Mouse (Mus musculus) granulocyte monocyte progenitor cell, adult 5-6 weeks (primary cell): ENCODE measurements around the gene Gripap1. TPM values are rescaled to one million over a fixed set of nuclear protein-coding genes. Genes with fewer than 3 reads are reported as not detected.
"Not testable (repeated sequence)": the region's sequence is repeated elsewhere in the genome, so short reads cannot be mapped to it uniquely, and the experiment has no call there.

ENCODE experiments used
- ATAC-seq: replicated peaks from 2 replicates; pipeline ENCODE4 v1.8.0; 2016; ENCODE audit warnings: mild to moderate bottlenecking, moderate TSS enrichment, inconsistent platforms; ENCODE audit not compliant: poor library complexity, severe bottlenecking
- total RNA-seq, 2 experiments: library from RNA; stranded (forward) in 1 of 2; stranded (reverse) in 1 of 2; fragments of 200-712, 200-1000 nt in 1 of 2; fragments of >200 nt in 1 of 2; fragmentation: Nextera tagmentation in 1 of 2; gene quantifications; 2 replicates each; pipeline ENCODE4 v1.2.3; 2014 to 2017

Gripap1 gene
- total RNA-seq, 2 experiments from 2014 or later = 52.5 to 59.7 TPM

DNA sequence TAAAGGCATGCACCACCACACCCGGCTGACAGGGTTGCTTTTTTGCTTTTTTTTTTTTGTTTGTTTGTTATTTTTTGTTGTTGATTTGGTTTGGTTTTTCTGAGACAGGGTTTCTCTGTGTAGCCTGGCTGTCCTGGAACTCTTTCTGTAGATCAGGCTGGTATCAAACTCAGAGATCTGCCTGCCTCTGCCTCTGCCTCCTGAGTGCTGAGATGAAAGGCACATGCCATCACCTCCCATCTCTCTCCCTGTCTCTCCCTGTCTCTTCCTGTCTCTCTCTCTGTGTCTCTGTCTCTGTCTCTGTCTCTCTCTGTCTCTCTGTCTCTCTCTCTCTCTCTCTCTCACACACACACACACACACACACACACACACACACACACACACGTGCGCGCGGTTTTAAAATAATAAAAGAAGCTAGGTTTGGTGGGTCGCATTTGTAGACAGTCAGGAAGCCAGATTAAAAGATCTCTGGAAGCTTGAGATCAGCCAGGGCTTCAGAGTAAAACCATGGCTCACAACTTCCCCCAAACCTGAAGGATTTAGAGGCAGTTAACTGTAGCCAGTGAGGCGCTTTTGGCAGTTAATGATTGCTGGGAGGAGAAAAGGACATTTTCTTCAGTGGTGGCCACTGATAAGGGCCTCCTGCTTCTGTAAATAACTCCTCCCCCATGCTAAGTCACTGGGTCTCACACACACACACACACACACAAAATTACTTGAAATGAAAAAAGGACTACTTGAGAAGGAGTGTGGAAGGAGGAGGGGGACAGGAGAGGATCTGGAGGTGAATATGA, 10.9 kb upstream of the Gripap1 start:
- no peak for ATAC-seq

DNA sequence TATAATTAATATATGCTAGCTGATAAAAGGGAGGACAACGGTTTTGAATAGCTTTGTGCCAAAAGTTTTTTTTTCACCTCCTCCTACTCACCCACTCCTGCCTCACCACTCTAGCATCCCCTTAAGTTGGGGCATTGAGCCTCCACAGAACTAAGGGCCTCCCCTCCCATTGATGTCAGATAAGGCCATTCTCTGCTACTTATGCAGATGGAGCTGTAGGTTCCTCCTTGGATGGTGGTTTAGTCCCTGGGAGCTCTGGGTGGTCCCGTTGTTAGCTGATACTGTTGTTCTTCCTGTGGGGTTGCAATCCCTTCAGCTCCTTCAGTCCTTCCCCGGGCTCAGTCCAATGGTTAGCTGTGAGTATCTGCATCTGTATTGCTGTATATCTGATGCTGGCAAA, 10.3 kb upstream of the Gripap1 start:
- ATAC-seq = no peak

DNA sequence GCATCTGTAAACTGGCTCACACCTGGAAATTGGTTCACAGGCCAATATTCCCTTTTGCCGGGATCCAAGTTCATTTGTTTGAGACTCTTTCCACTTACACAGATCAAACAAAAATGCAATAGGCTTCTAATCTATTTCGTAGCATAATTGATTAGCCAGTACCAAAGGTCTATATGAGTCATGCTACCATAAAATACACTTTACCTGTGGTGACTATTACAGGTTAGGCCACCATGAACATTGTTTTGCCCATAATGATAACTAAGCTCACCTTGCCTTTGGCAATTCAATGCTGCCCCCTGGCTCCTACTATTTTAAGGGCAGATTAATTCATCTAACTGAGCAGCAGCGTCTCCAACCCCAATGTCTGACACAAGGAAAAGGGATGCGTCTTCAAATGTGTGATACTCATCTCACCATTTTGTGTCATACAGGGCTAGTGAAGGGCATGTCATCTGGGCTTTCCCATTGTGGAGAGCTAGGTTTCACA, 6.9 kb upstream of the Gripap1 start:
- no peak for ATAC-seq

DNA sequence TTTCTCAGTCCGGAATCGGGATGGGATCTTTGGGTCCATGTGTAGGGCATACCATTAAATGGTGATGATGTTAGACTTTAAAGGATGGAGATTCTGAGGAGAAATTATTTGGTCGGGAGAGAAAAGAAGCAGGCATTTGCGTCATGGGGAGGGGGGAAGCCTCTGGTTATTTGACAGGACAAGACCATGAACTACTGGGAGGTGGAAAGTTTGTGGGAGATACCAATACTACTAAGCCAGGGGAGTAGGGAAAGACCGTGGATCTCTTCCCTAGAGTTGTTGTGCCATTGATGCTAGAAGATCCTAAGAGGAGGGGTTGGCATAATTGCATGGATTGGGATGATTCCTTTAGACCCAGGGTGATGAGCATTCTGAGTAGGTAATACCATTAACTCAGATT, 744 bp downstream of the Gripap1 start:
- ATAC-seq = no peak

DNA sequence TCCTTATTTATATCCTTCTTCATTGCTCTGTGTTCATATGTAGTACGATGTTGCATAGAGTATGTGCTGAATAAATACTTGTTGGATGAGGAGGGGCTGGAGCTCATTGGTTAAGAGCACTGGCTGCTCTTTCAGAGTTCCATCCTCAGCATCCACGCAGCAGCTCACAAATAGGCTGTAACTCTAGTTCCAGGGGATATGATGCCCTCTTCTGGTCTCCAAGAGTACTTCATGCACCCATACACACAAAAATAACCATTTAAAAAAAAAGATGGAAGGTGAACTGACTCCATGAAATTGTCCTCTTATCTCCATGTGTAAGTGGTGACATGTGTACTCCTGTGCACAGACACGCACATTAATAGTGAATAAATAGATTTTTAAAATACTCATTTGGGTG, 3.8 kb downstream of the Gripap1 start:
- 0 out of 2 replicates have a peak, but pooled peaks have one; percentile 25 for ATAC-seq

DNA sequence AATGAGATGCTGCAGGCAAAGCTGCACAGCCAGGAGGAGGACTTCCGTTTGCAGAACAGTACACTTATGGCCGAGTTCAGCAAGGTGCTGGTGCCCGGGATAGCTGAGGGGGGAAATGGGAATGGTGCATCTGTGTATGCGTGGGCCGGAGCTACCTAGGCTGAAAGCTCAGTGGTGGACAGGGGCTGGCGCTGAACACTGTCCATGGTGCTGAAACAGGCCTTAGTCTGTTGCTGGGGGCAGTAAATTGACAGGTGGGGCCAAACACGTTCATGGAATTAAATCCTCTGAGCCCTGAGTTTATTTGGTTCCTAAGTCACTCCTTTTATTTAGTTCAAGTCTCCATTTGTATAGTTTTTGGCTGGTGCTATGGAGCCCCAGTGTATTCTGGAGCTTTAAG, 5.5 kb downstream of the Gripap1 start:
- 0 out of 2 replicates have a peak, but pooled peaks have one; percentile 44 for ATAC-seq

DNA sequence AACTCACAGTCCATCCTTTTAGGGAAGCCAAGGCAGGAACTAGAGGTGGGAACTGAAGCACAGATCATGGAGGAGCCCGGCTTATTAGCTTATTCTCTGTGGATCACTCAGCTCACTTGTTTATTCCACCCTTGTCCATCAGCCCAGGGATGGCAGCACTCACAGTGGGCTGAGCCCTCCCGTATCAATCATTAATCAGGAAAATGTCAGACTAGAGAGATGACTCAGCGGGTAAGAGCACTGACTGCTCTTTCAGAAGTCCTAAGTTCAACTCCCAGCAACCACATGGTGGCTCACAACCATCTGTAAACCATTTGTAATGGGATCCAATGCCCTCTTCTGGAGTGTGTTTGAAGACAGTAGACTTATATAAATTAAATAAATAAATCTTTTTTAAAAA, 7.8 kb downstream of the Gripap1 start:
- no peak for ATAC-seq

DNA sequence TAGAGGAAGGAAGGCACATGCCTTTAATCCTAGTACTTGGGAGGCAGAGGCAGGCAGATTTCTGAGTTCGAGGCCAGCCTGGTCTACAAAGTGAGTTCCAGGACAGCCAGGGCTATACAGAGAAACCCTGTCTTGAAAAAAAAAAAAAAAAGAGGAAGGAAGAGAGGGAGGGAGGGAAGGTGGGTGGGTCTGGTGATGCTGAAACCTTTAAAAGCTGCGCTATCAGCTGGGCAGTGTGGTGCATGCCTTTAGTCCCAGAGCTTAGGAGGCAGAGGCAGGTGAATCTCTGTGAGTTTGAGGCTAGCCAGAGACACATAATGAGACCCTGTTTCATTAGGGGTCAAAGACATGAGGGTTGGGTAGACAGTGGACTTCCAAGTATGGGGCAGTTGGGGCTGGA, 12.6 kb downstream of the Gripap1 start:
- not testable (repeated sequence) for ATAC-seq

DNA sequence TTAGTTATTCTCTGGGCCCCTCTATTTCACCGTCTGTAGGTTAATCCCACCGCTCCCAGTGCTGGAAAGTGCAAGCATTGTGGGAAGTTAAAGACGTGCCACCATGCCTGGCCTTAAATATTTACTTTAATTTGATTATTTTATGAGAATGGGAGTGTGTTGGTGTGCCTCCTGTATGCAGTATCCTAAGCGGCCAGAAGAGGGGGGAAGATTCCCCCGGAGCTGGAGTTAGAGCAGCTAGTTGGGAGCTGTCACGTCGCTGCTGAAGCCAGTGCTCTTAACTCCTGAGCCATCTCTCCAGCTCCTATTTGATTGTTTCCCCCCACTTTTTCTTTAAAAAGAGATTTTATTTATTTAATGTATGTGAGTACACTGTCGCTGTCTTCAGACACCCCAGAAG, 25.5 kb downstream of the Gripap1 start:
- peak; percentile 65; the same call in 1 of the 2 replicates for ATAC-seq

DNA sequence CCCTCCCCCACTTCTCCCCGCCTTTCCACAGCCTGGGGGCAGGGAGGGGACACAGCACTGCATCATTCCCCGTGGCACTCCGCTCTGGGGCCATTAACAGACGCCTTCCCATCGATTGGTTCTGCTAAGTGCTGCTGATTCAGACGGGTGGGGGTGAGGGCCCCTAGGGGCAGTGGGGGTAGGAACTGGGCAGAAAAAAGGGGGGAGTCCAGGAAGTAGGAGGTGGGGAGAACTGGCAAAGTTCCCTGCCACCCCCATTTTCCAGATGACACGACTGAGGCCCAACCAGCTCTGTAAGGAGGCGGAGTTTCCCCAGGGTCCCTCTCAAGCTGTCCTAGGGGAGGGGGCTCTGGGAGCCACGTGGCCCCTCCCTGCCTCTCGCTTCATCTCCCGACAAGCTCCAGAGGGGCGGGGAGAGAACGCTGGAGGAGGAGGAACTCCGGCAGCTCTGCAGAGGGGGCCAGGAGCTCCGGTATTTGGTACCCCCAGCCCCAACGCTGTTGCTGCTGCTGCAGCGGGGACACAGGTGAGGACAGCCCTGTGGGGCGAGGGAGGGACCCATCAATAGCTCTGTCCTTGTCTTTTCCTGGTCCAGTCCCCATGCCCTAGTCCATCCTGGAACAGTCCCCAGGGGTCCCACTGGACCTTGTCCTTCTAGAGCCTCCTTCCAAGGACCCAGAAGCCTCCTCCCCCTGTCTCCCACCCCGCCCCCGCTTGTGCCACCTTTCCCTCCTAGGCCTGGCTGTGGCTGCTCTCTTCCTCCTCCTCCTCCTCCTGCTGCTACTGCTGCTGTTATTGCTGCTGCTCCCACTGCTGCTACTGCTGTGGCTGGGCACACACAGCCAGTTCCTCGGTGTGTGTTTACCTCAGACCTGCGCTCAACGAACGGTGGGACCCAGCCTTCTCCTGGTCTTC, 32.6 kb downstream of the Gripap1 start, which contains the start of gene Kcnd1:
Gene Kcnd1 (plus strand): TSS at position 425 of the 915 bp plus-strand sequence.
- 0 out of 2 replicates have a peak, but pooled peaks have one; percentile 37 for ATAC-seq

DNA sequence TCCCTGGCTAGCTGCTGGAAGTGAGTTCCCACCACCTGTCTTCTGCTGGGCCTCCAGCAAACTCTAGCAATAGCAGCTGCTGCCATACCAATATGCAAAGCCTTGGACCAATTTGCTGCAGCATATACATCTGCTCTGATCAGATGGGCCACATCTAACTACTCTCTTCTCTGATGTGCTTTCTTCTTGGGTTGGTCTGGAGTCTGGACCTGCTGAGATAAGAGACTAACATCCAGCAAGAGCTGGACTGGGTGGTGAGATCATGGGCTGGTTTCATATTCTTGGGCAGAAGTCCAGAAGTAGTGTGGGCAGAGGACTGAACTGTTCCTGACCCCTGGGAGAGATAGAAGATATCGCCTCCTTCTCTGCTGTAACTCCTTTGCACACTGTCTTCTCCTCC, 47.6 kb downstream of the Gripap1 start:
- no peak for ATAC-seq

DNA sequence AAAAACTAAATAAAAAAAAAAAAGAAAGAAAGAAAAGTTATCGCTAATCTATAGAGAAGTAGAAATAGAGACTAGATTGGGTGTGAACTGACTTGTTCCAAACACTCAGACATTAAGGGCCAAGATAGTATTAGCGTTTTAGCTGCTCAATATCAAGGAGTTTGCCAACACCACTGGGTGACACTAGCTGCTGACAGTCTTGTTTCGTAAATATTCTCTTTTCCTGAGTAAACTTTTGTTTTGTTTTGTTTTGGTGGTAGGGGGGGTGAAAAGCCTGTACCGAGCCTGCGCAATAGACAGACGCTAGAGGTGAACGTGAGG, 51.2 kb downstream of the Gripap1 start:
- no peak for ATAC-seq

DNA sequence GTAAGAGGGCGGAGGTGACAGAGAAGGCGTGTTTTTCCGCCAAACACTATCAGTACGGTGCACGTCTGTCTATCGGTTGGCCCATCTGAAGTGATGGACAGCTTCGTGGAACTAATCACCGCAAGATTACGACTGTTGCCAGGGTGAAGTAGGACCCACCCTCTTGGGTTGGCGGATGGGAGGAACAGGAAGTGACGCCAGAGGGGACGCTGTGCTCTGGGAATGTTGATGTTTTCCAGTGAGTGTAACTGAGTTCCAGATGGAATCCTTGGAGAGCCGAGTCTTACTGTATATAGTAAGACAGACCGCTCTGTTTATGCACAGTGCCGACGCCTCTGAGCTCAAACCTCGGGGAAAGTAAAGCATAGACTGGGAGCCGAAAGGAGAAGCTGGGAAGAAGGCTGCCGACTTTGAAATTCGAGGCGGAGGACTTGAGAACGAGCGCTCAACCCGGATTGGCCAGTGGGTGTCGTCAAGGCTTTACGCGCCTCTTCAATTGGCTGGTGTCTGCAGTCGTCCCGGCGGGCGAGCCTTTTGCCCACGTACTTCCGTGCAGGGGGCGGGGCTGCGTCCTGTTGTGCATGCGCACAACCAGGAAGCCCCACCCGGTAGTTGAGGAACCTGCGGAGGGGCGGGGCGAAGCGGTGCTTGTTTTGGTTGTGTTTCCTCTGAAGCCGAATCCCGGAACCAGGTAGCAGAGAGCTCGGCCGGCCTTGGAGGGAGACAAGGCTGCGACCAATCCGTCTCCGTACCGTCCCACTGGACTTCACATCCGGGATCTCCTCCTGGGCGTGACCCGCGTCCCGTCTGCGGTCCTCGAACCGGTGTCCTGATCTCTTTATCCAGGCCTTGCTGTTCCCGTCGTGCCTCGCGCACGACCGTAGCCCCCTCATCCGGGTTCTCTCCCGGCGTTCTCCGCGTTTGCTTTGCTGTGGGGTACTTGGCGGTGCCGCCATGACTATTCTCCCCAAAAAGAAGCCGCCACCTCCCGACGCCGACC, 51.9 kb downstream of the Gripap1 start, which contains the start of gene Otud5:
Gene Otud5 (plus strand): TSS at position 202 of the 1,000 bp plus-strand sequence.
- peak; percentile 79 for ATAC-seq

DNA sequence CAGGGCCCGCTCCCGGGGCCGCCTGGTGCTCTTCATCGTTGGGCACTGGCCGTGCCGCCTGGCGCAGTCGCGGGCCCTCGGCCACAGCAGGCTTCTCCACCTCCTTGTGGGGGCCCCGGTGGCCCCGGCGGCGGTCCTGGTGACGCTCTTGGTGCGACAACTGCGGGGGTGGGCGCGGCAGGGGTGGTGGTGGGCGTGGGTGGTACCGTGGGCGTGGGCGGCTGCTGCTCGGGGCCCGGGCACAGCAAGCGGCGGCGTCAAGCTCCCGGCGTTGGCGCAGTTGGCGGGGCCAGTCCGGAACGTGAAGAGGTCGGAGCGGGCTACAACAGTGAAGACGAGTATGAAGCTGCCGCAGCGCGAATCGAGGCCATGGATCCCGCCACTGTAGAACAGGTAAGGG, 52.8 kb downstream of the Gripap1 start:
- ATAC-seq = no peak

DNA sequence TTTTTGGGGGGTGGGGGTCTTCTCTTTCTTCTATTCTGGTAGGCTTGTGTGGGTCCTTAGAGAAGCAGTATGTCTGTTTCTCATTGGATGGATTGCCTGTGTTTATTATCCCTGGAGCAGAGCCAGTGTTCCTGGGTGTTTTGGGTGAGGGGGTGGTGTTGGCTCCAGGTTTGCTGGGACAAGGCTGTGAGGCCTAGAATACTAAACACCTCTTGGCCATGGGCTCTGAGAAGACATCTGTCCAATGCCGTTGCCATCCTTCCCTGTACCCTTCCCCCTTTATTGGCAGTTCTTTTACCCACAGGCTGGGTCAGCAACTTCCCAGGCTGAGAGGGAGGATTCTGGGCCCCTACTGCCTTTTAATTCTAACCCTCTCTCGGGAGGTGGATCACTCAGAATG, 58.3 kb downstream of the Gripap1 start:
- no peak for ATAC-seq

DNA sequence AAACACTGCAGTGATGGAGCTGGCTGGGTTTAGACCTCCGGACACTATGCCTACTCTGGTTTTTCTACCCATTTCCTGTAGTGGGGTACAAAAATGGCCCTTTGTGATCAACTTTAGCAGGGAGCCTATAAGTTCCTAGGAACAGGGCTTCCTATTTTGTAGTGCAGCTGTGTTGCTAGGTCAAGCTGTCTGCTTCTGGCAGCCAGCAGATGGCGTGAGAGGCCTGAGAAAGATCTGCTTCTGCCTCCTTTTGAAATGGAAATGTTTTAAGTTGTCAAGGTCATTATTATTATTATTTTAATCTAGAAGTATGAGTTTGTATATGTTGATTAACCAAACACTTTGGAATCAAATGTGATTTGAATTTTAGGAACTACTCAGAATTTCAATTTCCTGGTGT, 65.0 kb downstream of the Gripap1 start:
- ATAC-seq = peak; percentile 80

DNA sequence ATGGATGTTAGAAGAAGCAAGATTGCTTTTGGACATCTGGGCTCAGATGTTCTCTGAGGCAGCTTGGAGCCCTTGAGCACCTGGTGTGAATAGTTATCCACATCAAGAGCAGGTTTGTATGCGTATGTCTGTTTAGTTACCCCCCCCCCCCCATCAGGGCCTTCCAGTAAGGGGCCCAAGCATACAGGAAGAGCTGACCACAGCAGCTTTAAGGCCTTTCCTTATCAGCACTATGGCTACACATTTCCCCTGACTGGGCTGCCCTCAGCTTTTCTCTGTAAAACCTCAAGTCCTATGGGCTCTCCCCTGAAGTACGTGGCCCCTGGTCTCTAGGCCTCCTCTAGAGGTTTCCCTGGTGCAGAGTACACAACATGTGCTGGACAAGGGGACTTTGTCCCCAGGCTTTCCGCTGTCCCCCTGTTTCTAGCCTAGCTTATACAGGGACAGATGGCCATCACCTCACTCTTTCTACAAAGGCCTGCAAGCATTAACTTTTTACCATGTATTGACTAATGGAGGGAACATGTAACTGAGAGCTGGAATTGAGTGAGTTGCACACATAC, 69.7 kb downstream of the Gripap1 start:
- peak; percentile 44; the same call in 1 of the 2 replicates for ATAC-seq

DNA sequence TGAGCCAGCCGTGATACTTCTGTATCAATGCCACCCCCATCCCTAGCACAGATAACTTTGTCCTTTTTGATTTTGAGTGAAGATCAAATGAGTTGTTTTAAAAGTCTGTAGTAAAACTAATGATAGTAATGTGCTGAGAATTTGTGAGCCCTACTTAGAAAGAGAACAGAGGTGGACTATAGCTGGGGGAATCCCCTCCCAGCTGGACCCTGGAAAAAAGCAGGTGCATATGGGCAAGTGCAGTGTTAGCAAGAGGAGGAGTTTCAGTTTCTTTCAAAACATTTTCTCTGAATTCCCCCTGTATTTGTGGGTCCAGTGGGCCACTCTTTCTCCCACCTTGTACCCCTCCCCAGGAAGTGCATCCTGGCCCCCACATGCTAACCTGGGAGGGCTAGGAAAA, 73.6 kb downstream of the Gripap1 start:
- ATAC-seq = no peak

DNA sequence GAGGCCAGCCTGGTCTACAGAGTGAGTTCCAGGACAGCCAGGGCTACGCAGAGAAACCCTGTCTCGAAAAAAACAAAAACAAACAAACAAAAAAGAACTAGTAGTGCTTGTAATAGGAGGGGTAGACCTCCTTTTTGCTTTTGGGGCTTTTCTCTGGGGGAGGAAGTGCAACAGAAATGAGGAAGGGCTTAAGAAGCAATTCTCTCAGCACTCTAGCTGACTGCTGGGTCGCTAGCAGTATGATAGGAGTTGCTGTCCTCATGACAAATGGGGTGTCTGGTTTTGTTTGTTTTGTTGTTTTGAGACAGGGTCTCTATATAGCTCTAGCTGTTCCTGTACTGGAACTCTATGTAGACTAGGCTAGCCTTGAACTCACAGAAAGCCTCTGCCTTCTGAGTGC, 75.0 kb downstream of the Gripap1 start:
- peak; percentile 66 for ATAC-seq
